Mouse (Mus musculus) kidney, adult 2 months (tissue): ENCODE data around the gene Snx18. TPM values are rescaled to one million over a fixed set of nuclear protein-coding genes. Genes with fewer than 3 reads are reported as not detected.

Experiments
- DNase-seq: peaks from one replicate; pipeline ENCODE4 v3.0.0; 2021
- H3K27ac ChIP-seq: fragments of 200-500 bp; 2 replicates; pipeline ENCODE4 v1.5.1; 2012; ENCODE audit warnings: low read depth, low read length, control low read depth, inconsistent platforms; ENCODE audit not compliant: insufficient read depth
- H3K27me3 ChIP-seq: fragments of 200-500 bp; replicated peaks from 2 replicates; pipeline ENCODE4 v1.6.1; 2012; ENCODE audit warnings: mild to moderate bottlenecking, moderate library complexity, low read length, inconsistent platforms; ENCODE audit not compliant: control insufficient read depth, insufficient read depth
- H3K36me3 ChIP-seq: fragments of 200-500 bp; 2 replicates; pipeline ENCODE4 v1.6.1; 2012; ENCODE audit warnings: mild to moderate bottlenecking, moderate library complexity, low read length, inconsistent platforms; ENCODE audit not compliant: control insufficient read depth, insufficient read depth
- H3K4me1 ChIP-seq: fragments of 200-500 bp; 2 replicates; pipeline ENCODE4 v1.6.1; 2011; ENCODE audit warnings: low read length; ENCODE audit not compliant: control insufficient read depth, insufficient read depth
- H3K4me3 ChIP-seq: fragments of 200-500 bp; 2 replicates; pipeline ENCODE4 v1.5.1; 2011; ENCODE audit warnings: mild to moderate bottlenecking, low read depth, low read length, control low read depth; ENCODE audit not compliant: insufficient read depth
- CTCF ChIP-seq: fragments of 200-500 bp; conservative IDR thresholded peaks from 2 replicates; pipeline ENCODE4 v1.5.1; 2011; ENCODE audit warnings: low read depth, mild to moderate bottlenecking, control low read depth, low read length, moderate library complexity, mixed read lengths; ENCODE audit not compliant: insufficient read depth, insufficient read length
- POLR2A ChIP-seq: fragments of 200-500 bp; IDR thresholded peaks from one replicate; pipeline ENCODE4 v1.6.1; 2011; ENCODE audit warnings: low read depth, low read length, control low read depth
- WGBS: fragments of 180-500 bp; shearing (Covaris S2); methylation state at CpG from one replicate; pipeline ENCODE4 v1.1.7; 2018; 5-methylcytosine and 5-hydroxymethylcytosine counted together
- polyA plus RNA-seq: library from polyadenylated mRNA; depleted of rRNA; stranded (reverse); fragments of >200 nt; gene quantifications from 2 replicates; pipeline ENCODE4 v1.2.3, GENCODE M21; 2012; rRNA removed

The Snx18 gene
- polyA plus RNA-seq: 22.1 and 22.9 TPM in 2 replicates

GRCm38 (mm10) chr13:113617891-113618823 is at the start of gene Snx18:
Snx18 (minus strand) TSS chr13:113618564.
- peak within 1 kb of the TSS; percentile 96 for H3K4me3 ChIP-seq
- under 1% methylated on average over 118 of the region's 119 CpGs for WGBS
- H3K36me3 ChIP-seq: no peaks in the 10 kb centered on the region
- no peaks in the 10 kb centered on the region for H3K4me1 ChIP-seq
- peak; percentile 95 for DNase-seq
- no peaks in the 10 kb centered on the region for H3K27me3 ChIP-seq
- H3K27ac ChIP-seq: peak within 1 kb of the TSS; percentile 79
- TF ChIP-seq CTCF (peak; percentile 91), POLR2A (peak; percentile 83)

- no peak for DNase-seq
- no peaks in the 10 kb centered on the region for H3K4me1 ChIP-seq
- H3K27ac ChIP-seq: no peak overlapping the region
- TF ChIP-seq POLR2A (no peak), CTCF (no peak)
- no peaks in the 10 kb centered on the region for H3K27me3 ChIP-seq
- H3K36me3 ChIP-seq: no peaks in the 10 kb centered on the region
- H3K4me3 ChIP-seq: no peak overlapping the region
- WGBS: 71% methylated on average over 7 of the region's 7 CpGs
These were observed 45.5 kb upstream of the Snx18 start for GRCm38 (mm10) chr13:113663883-113664282.

- Histone ChIP-seq H3K36me3 (no peaks in the 10 kb centered on the region), H3K4me1 (no peaks in the 10 kb centered on the region), H3K27me3 (no peaks in the 10 kb centered on the region), H3K4me3 (no peak within 1 kb of the TSS), H3K27ac (no peak within 1 kb of the TSS)
- no peak for DNase-seq
- 67% methylated on average over 28 of the region's 28 CpGs for WGBS
- TF ChIP-seq CTCF: no peak
- no peak for TF ChIP-seq POLR2A
These were observed 44.9 kb upstream of the Snx18 start, which contains the start of gene Hspb3 for GRCm38 (mm10) chr13:113663151-113663779. Hspb3 (minus strand) TSS chr13:113663676.

GRCm38 (mm10) chr13:113661826-113662271 is 43.5 kb upstream of the Snx18 start:
- H3K4me1 ChIP-seq: no peaks in the 10 kb centered on the region
- no peak overlapping the region for H3K27ac ChIP-seq
- DNase-seq: no peak
- H3K4me3 ChIP-seq: no peak overlapping the region
- WGBS: 48% methylated on average over 7 of the region's 7 CpGs
- no peaks in the 10 kb centered on the region for H3K27me3 ChIP-seq
- no peaks in the 10 kb centered on the region for H3K36me3 ChIP-seq
- no peak for TF ChIP-seq CTCF
- TF ChIP-seq POLR2A: no peak

- 82% methylated on average over 9 of the region's 9 CpGs for WGBS
- TF ChIP-seq CTCF (no peak), POLR2A (no peak)
- no peak overlapping the region for H3K4me3 ChIP-seq
These were observed 42.4 kb upstream of the Snx18 start for GRCm38 (mm10) chr13:113660576-113661310.

DNA sequence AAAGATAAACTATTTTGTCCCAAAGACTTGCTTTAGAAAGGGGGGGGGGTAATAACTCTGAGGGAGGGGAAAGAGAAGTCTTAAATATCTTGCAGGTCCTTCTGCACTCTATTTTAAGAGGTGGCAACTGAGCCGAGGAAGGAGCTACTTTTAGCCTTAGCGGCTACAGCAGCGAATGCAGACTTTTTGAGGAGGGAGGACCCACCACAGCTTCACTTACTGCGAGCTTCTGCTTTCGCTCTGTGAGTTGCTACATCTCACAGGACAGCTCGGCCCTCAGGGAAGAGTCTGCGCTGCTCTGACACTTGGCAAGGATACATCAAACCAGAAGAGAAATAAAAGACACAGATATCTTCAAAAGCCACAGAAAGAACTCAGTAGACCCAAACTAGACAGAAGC is 38.8 kb upstream of the Snx18 start:
- H3K4me1 ChIP-seq: no peaks in the 10 kb centered on the region
- no peak for TF ChIP-seq CTCF
- TF ChIP-seq POLR2A: no peak
- H3K27ac ChIP-seq: no peak overlapping the region
- no peaks in the 10 kb centered on the region for H3K27me3 ChIP-seq
- no peak for DNase-seq
- 79% methylated on average over 7 of the region's 7 CpGs for WGBS
- no peaks in the 10 kb centered on the region for H3K36me3 ChIP-seq
- H3K4me3 ChIP-seq: no peak overlapping the region

More at GRCm38 (mm10) chr13:113660576-113661310, 42.4 kb upstream of the Snx18 start:
- no peak for DNase-seq
- H3K36me3 ChIP-seq: no peaks in the 10 kb centered on the region
- H3K4me1 ChIP-seq: no peaks in the 10 kb centered on the region
- no peak overlapping the region for H3K27ac ChIP-seq
- H3K27me3 ChIP-seq: no peaks in the 10 kb centered on the region

GRCm38 (mm10) chr13:113656639-113657038 is 38.3 kb upstream of the Snx18 start:
- Histone ChIP-seq H3K27me3 (no peaks in the 10 kb centered on the region), H3K4me1 (no peaks in the 10 kb centered on the region), H3K4me3 (no peak overlapping the region), H3K27ac (no peak overlapping the region), H3K36me3 (no peaks in the 10 kb centered on the region)
- no peak for DNase-seq
- WGBS: 89% methylated on average over 4 of the region's 4 CpGs
- TF ChIP-seq POLR2A (no peak), CTCF (no peak)
